Comparison of ENCODE assay signal across 15 mouse cellular contexts in genomic region chr17:74414671-74415070, GRCm38 (mm10).
"Had no signal": no experiment of that assay in that cellular context is flagged by ENCODE, and none has a peak within 500 bp of the region (broad histone marks: within the 10 kb centered on the region; RNA-seq: fewer than 3 reads in every experiment).

No protein-coding gene starts in this region.

- H3K9ac ChIP-seq: liver, embryonic 12.5 days; liver, postnatal 0 days; lung, embryonic 15.5 days; midbrain, embryonic 12.5 days had no signal

- H3K9me3 ChIP-seq: limb, embryonic 10.5 days; liver, embryonic 12.5 days; lung, embryonic 15.5 days; midbrain, embryonic 12.5 days had no signal

- H3K4me2 ChIP-seq: liver, embryonic 12.5 days; lung, embryonic 15.5 days; midbrain, embryonic 12.5 days had no signal

- ATAC-seq: intestine, postnatal 0 days; liver, embryonic 12.5 days; liver, postnatal 0 days; midbrain, embryonic 16.5 days had no signal

- H3K4me3 ChIP-seq: layer of hippocampus, adult 2 months; limb, embryonic 10.5 days; liver, embryonic 12.5 days; lung, embryonic 15.5 days; midbrain, embryonic 12.5 days had no signal

- H3K27ac ChIP-seq: layer of hippocampus, adult 2 months; limb, embryonic 10.5 days; liver, embryonic 12.5 days; lung, embryonic 15.5 days; midbrain, embryonic 12.5 days had no signal

- DNase-seq: kidney, postnatal 10 days; kidney, postnatal 4 days; liver, postnatal 0 days; lung, postnatal 14 days; right cerebral cortex, adult 18-20 months; right cerebral cortex, postnatal 25 days; thymus, adult 18-20 months; thymus, postnatal 14 days had no signal

- H3K27me3 ChIP-seq: liver, embryonic 12.5 days; lung, embryonic 15.5 days; midbrain, embryonic 12.5 days had no signal

- H3K4me1 ChIP-seq: limb, embryonic 10.5 days; lung, embryonic 15.5 days; midbrain, embryonic 12.5 days had no signal
